Mouse (Mus musculus) embryonic facial prominence, embryonic 11.5 days (tissue): ENCODE measurements at regions not wholly inside any gene's neighbourhood (a gene's known extent, or its start where the extent isn't known, plus 50 kb on each side); places are given as distances from the start of the nearest gene placed in this dataset.

Experiments
- ATAC-seq: fragments of 200-750 bp; cut with Nextera tagmentation; replicated peaks from 2 replicates; pipeline ENCODE4 v1.8.0; 2017; ENCODE audit warnings: low read depth; ENCODE audit not compliant: insufficient number of reproducible peaks, low FRiP score, low TSS enrichment
- DNase-seq: peaks from one replicate; pipeline ENCODE4 v3.0.0-alpha.2; 2015; ENCODE audit warnings: low spot score
- H3K27ac ChIP-seq: fragments of 300-500 bp; sonication (generic); replicated peaks from 2 replicates; pipeline ENCODE4 v1.5.1; 2014; ENCODE audit warnings: mild to moderate bottlenecking, low read depth, low read length, control low read depth
- H3K27me3 ChIP-seq: fragments of 300-500 bp; sonication (generic); 2 replicates; pipeline ENCODE4 v1.6.1; 2014; ENCODE audit warnings: mild to moderate bottlenecking, low read length, moderate library complexity, mixed read lengths; ENCODE audit not compliant: control insufficient read depth, insufficient read depth
- H3K36me3 ChIP-seq: fragments of 300-500 bp; sonication (generic); replicated peaks from 2 replicates; pipeline ENCODE4 v1.6.1; 2014; ENCODE audit warnings: low read depth, mild to moderate bottlenecking, low read length, moderate library complexity, mixed read lengths; ENCODE audit not compliant: control insufficient read depth, insufficient read depth
- H3K4me1 ChIP-seq: fragments of 300-500 bp; sonication (generic); 2 replicates; pipeline ENCODE4 v1.6.1; 2014; ENCODE audit warnings: low read length, mixed read lengths; ENCODE audit not compliant: control insufficient read depth, insufficient read depth
- H3K4me2 ChIP-seq: fragments of 300-500 bp; sonication (generic); 2 replicates; pipeline ENCODE4 v1.6.1; 2014; ENCODE audit warnings: low read depth, mild to moderate bottlenecking, control low read depth, low read length, moderate library complexity
- H3K4me3 ChIP-seq: fragments of 300-500 bp; sonication (generic); 2 replicates; pipeline ENCODE4 v1.5.1; 2014; ENCODE audit warnings: low read depth, low read length, control low read depth
- H3K9ac ChIP-seq: fragments of 300-500 bp; sonication (generic); replicated peaks from 2 replicates; pipeline ENCODE4 v1.6.1; 2014; ENCODE audit warnings: mild to moderate bottlenecking, control low read depth, low read length
- H3K9me3 ChIP-seq: fragments of 300-500 bp; sonication (generic); replicated peaks from 2 replicates; pipeline ENCODE4 v1.6.1; 2016; ENCODE audit warnings: mild to moderate bottlenecking, low read length, inconsistent platforms, mixed read lengths; ENCODE audit not compliant: control insufficient read depth
- WGBS: fragments of 180-500 bp; shearing (Covaris S2); extraction: QIAGEN DNeasy Blood & Tissue Kit; methylation state at CpG from one replicate; pipeline ENCODE4 v1.1.7; 2014; 5-methylcytosine and 5-hydroxymethylcytosine counted together

GRCm38 (mm10) chr14:60527951-60528350 is 105.8 kb upstream of the Spata13 start:
- no peaks in the 10 kb centered on the region for H3K27me3 ChIP-seq
- ATAC-seq = no peak
- no peak for DNase-seq
- H3K4me3 ChIP-seq = no peak overlapping the region
- H3K9me3 ChIP-seq = no peaks in the 10 kb centered on the region
- no peak overlapping the region for H3K9ac ChIP-seq
- no peak overlapping the region for H3K4me2 ChIP-seq
- no peak overlapping the region for H3K27ac ChIP-seq
- no peaks in the 10 kb centered on the region for H3K36me3 ChIP-seq
- no peaks in the 10 kb centered on the region; the same call in 1 of the 2 replicates for H3K4me1 ChIP-seq
- WGBS = 92% methylated on average over 5 of the region's 5 CpGs

DNA sequence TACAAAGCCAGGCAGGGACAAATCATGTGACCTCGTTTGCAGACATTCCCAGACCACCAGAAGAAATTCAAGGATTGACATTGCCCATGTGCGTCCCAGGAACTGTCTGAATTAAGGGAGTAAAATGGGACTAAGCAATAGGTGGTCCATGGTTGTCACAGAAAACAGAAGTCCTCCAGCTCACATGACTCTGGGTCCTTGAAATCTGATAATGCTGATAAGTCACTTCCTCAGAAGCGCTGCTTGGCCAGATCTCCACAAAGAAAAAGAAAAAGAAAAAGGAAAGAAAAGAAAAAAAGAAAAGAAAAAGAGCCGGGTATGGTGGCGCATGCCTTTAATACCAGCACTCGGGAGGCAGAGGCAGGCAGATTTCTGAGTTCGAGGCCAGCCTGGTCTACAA is 105.3 kb upstream of the Spata13 start:
- WGBS = 86% methylated on average over 7 of the region's 7 CpGs
- H3K27ac ChIP-seq = no peak overlapping the region

GRCm38 (mm10) chr14:60529022-60529421 is 104.8 kb upstream of the Spata13 start:
- Histone ChIP-seq H3K4me2 (no peak overlapping the region), H3K27ac (no peak overlapping the region)

More for the DNA sequence above, 105.3 kb upstream of the Spata13 start:
- Histone ChIP-seq H3K27me3 (no peaks in the 10 kb centered on the region), H3K4me3 (no peak overlapping the region), H3K9ac (no peak overlapping the region), H3K36me3 (no peaks in the 10 kb centered on the region), H3K9me3 (no peaks in the 10 kb centered on the region), H3K4me2 (no peak overlapping the region), H3K4me1 (no peaks in the 10 kb centered on the region; the same call in 1 of the 2 replicates)
- DNase-seq (no peak), ATAC-seq (no peak)

DNA sequence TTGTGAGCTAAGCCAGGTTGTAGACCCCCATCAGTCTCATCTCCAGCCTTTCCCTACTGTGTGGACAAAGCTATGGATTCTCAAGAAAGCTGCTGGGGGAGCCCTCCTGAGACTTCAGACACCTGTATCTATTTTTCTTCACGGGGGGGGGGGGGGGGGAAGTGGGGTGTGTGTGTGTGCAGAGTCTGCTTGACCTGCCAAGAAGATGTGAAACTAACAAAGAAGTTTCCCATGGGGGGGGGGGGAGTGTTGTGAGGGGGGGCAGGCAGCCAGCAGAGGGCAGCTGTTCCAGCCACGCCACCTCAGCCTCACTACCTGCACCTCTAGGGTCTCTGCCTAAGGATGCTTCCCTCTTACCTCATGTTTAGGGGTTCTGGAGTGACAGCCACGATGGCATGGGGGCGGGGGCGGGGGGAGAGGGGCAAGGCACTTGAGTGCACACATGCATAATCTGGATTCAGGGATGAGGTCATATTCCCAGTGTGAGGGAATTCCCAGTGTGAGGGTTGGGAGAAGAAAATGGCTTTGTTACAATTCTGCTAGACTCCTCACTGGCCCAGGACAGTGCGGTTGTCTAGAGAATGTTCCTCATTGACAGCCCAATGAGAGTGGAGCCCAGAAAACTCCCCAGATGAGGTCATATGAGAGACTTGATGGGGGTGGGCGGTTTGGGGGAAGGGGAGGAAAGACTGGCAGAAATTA is 104.0 kb upstream of the Spata13 start:
- Histone ChIP-seq H3K4me1 (no peaks in the 10 kb centered on the region; the same call in 1 of the 2 replicates), H3K4me2 (no peak overlapping the region), H3K36me3 (no peaks in the 10 kb centered on the region), H3K9ac (no peak overlapping the region; the same call in 1 of the 2 replicates), H3K27ac (no peak overlapping the region), H3K4me3 (no peak overlapping the region), H3K9me3 (no peaks in the 10 kb centered on the region), H3K27me3 (no peaks in the 10 kb centered on the region)
- 39% methylated on average over 7 of the region's 7 CpGs for WGBS
- ATAC-seq = peak; percentile 73
- peak; percentile 31 for DNase-seq

More at GRCm38 (mm10) chr14:60529022-60529421, 104.8 kb upstream of the Spata13 start:
- Histone ChIP-seq H3K4me1 (no peaks in the 10 kb centered on the region; the same call in 1 of the 2 replicates), H3K27me3 (no peaks in the 10 kb centered on the region), H3K4me3 (no peak overlapping the region), H3K9ac (no peak overlapping the region), H3K36me3 (no peaks in the 10 kb centered on the region), H3K9me3 (no peaks in the 10 kb centered on the region)
- WGBS = 86% methylated on average over 3 of the region's 3 CpGs
- DNase-seq (no peak), ATAC-seq (no peak)

GRCm38 (mm10) chr14:60530348-60530711 is 103.5 kb upstream of the Spata13 start:
- no peaks in the 10 kb centered on the region for H3K27me3 ChIP-seq
- no peak overlapping the region for H3K4me2 ChIP-seq
- H3K4me3 ChIP-seq = no peak overlapping the region
- no peak overlapping the region; the same call in 1 of the 2 replicates for H3K9ac ChIP-seq
- H3K4me1 ChIP-seq = no peaks in the 10 kb centered on the region; the same call in 1 of the 2 replicates
- no peak for DNase-seq
- H3K27ac ChIP-seq = no peak overlapping the region
- no peaks in the 10 kb centered on the region for H3K9me3 ChIP-seq
- ATAC-seq = no peak
- WGBS = 31% methylated on average over 6 of the region's 6 CpGs
- no peaks in the 10 kb centered on the region for H3K36me3 ChIP-seq

- Histone ChIP-seq H3K4me3 (no peak overlapping the region), H3K27ac (no peak overlapping the region), H3K9me3 (no peaks in the 10 kb centered on the region), H3K4me1 (no peaks in the 10 kb centered on the region; the same call in 1 of the 2 replicates), H3K27me3 (no peaks in the 10 kb centered on the region), H3K4me2 (no peak overlapping the region), H3K9ac (no peak overlapping the region), H3K36me3 (no peaks in the 10 kb centered on the region)
- 89% methylated on average over 5 of the region's 5 CpGs for WGBS
- ATAC-seq (no peak), DNase-seq (no peak)
Observed at GRCm38 (mm10) chr14:60530973-60531372, 102.8 kb upstream of the Spata13 start.

DNA sequence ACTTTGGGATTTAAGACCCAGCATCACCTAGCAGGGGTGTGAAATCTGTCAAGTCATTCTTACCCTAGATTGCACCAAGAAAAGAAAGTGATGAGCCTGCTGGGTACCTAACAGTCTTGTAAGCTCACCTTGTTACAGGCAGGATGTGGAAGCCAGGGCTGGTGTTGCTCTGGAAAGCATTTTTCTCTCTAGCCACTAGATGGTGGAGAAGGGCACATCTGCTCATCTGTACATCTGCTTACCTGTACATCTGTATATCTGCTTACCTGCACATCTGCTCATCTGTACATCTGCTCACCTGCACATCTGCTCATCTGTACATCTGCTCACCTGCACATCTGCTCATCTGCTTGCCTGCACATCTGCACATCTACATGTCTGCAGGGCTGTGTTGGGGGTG is 102.0 kb upstream of the Spata13 start:
- Histone ChIP-seq H3K4me3 (no peak overlapping the region), H3K27ac (no peak overlapping the region), H3K9ac (no peak overlapping the region), H3K36me3 (no peaks in the 10 kb centered on the region), H3K4me2 (no peak overlapping the region), H3K27me3 (no peaks in the 10 kb centered on the region), H3K4me1 (no peaks in the 10 kb centered on the region; the same call in 1 of the 2 replicates), H3K9me3 (no peaks in the 10 kb centered on the region)
- no peak for DNase-seq
- no peak for ATAC-seq

- Histone ChIP-seq H3K4me3 (no peak overlapping the region), H3K27ac (no peak overlapping the region), H3K4me2 (no peak overlapping the region), H3K9me3 (no peaks in the 10 kb centered on the region), H3K36me3 (no peaks in the 10 kb centered on the region), H3K4me1 (no peaks in the 10 kb centered on the region; the same call in 1 of the 2 replicates), H3K9ac (no peak overlapping the region), H3K27me3 (no peaks in the 10 kb centered on the region)
- DNase-seq = peak; percentile 43
- ATAC-seq = 0 out of 2 replicates have a peak, but pooled peaks have one; percentile 62
- 44% methylated on average over 23 of the region's 23 CpGs for WGBS
Observed at GRCm38 (mm10) chr14:60533452-60534224, 100.2 kb upstream of the Spata13 start.
